Mouse (Mus musculus) retina, postnatal 7 days (tissue): ENCODE data around the gene Slc35d1.

Experiments used
- DNase-seq: peaks from one replicate; pipeline ENCODE4 v3.0.0-alpha.2; 2012; ENCODE audit warnings: low read depth, low spot score

Slc35d1 gene

GRCm38 (mm10) chr4:103214925-103215820 is at the start of gene Slc35d1:
Slc35d1 (minus strand) TSS chr4:103215164.
- peak; percentile 67 for DNase-seq

DNA sequence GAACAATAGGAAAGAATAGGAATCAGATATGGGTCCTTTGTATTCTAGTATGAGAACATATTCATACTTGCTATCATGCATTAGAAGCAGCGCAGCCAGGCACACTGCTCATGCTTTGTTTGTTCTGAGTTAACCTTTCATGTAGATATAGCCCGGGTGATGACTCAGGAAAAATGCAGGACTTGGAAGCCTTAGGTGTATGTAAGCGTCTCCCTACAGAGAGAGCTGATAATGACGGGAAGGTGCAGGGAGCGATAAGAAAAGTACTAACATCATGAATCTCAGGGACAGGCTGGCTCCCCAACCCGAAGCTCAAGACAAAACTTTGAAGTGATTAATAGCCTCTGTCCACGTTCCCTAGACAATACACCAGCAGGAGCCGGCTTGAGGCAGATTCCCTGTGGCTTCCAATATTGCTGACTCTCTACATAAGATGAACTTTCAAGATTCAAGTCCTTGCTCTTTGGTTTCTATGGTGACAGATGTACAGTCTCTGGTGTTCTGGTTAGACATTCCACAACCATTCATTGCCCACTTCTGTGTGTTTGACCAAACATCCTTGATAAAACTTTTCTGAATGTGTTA is 48.9 kb upstream of the Slc35d1 start:
- no peak for DNase-seq

DNA sequence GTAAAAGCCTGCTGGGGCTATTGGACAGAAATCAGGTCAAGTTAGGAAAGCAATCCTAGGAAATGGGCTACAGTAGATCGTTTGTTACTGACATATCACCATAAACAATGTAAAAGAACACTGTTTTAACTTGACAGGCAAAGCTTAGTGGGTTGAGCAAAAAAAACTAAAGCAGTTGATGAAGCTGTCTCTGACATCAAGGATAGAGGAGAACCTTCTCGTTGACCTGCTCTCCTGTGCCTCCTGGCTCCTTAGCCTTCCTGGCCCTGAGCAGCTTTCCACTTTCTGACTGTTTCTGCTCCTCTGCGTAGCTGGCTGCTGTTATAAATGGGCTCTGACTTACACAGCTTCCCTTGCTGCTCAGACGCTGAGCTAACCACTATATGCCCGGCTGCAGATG is 48.4 kb upstream of the Slc35d1 start:
- DNase-seq = no peak

- no peak for DNase-seq
Observed at GRCm38 (mm10) chr4:103258817-103259216, 43.9 kb upstream of the Slc35d1 start.

DNA sequence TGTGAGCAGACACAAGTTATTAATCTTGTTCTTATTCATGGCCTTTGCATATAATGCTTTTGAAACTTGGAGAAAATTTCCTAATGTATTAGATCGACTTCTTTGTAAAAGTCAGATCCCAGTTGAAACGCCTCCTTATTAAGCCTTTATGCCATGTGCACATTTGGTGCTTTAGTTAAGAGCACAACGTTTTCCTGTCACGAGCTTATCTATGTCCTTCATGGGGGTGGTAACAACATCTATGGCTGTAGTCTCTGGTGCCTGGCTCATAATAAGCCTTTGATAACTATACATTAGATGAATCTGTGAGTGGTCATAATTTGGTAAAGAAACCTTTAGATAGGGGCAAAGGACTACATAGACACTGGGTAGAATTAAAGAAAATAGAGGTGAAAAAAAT is 38.9 kb upstream of the Slc35d1 start:
- no peak for DNase-seq

GRCm38 (mm10) chr4:103249436-103250085 is 34.6 kb upstream of the Slc35d1 start:
- DNase-seq = no peak

GRCm38 (mm10) chr4:103247813-103248212 is 32.8 kb upstream of the Slc35d1 start:
- no peak for DNase-seq

DNA sequence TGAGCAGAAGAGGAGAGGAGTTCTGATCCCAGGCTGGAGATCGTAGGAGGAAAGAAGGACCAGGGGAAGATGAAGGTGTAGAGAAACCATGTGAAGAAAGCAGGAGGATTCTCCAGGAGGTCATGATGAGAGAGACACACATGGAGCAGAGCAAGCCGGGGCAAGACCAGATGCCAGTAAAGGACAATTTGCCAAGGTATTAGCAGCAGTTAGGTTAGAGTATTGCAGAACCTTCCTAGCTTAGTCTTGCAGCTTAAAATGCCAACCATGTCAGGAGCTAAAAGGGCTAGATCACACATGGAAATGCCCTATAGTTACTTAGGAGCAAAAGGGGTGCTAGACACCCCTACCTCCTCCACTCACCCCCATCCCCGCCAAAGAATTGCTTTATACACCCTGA is 32.3 kb upstream of the Slc35d1 start:
- no peak for DNase-seq

- DNase-seq = no peak
Observed at GRCm38 (mm10) chr4:103232156-103232555, 17.2 kb upstream of the Slc35d1 start.

DNA sequence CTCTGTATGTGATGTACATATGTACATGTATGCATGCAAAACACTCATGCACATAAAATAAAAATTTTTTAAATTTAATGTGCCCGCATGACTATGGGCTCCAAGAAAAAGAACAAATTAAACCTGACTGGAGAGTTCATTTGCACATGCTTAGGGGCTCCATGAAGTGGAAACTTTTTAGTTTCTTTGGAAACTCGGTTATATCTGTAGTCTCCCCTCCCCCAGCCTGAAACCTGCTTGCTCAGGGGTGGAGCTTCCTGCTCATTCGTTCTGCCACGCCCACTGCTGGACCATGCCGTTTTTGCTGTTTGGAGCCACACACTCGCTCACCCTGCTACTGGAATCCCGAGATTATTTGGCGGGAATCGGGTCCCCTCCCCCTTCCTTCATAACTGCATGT is 7.9 kb upstream of the Slc35d1 start:
- DNase-seq = no peak

DNA sequence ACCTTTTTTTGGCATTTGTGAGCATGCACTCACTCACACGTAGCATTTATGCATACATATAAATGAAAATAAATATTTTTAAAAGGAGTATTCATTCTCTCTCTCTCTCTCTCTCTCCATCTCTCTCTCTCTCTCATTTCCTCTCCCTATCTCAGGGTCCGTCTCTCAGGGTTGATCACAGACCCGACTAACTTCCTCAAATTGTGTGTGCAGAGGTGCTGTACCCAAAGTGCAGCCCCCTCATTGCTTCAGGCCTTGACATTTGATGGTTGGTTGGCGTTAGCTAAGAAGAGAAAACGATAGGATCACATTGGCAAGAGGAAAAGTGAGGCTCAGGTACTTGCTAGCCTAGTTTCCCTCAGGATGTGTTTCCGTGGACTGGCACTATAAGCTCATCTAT is 6.8 kb upstream of the Slc35d1 start:
- DNase-seq = no peak

DNA sequence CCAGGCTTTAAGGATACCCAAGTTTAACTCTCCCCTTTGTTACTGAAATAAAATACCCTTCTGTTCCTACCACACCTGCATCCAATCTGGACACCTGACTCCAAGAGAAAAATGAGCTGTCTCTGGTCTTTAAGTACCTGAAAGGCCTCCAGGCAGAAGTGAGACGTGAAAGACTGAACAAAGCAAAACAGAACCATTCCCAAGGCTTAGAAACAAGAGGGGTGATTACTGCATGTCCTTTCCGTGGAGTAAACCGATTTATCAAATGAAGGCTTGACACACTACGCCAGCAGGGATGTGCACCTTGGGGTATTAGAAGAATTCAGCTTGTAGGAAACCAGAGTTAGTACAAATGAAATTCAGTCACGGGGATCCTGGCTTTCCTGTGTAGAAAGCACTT is 4.0 kb upstream of the Slc35d1 start:
- DNase-seq = no peak

- DNase-seq = no peak
Observed at GRCm38 (mm10) chr4:103216046-103216445, 1.1 kb upstream of the Slc35d1 start.

DNA sequence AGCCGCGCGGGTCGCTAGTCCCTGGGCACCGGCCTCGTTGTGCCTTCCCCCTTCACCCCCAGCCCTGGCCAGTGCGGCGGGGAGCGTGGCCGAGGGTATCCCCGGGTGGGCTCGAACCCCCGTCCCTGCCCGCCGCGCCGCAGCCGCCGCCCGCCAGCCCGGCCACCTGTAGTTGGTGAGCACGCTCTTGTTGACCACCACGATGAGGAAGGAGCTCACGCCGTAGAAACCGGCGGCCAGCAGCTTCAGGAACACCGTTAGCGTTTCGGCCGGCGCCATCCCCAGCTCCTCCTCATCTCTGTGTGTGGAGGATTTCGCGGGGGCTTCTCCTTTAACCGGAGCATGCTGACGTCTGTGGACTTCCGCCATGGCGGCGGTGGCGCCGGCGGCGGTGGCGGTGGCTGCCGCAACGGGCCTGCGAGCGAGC is 453 bp downstream of the Slc35d1 start:
- peak; percentile 53 for DNase-seq

- no peak for DNase-seq
Observed at GRCm38 (mm10) chr4:103213859-103214497, 986 bp downstream of the Slc35d1 start.

DNA sequence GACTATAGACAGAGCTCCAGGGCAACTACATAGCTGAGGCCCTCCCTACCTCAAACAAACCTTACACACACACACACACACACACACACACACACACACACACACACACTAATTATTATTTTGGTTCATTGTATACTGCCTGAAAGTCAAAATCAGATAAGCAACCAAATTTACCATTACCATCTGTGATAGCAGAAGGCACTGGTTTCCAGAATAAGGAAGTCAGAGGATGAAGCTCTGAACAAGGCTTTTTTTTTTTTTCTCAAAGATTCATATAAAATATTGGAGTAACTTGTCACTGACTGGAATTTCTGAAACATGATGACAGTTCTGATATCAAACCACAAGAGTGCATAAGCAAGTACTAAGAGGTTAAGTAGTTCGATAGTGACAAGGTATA is 6.4 kb downstream of the Slc35d1 start:
- DNase-seq = no peak

- no peak for DNase-seq
Observed at GRCm38 (mm10) chr4:103203646-103204045, 11.3 kb downstream of the Slc35d1 start.

DNA sequence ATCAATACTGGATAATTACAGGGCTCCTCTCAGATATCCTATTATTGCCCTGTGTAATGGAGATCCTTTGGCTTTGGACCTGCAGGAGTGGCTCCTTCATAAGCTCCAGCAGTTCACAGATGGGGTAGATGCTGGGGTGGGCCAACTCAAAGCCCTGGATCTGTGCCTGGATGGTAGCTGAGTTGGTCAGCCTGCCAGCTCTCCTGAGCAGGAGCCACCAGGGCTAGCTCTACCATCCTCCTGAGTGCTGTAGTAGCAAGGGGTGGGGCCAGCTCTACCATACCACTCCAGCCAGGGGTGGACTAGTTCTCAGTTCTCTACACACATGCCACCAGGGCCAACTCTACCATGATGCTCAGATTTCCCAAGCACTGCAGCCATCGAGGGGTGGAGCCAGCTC is 14.9 kb downstream of the Slc35d1 start:
- no peak for DNase-seq

DNA sequence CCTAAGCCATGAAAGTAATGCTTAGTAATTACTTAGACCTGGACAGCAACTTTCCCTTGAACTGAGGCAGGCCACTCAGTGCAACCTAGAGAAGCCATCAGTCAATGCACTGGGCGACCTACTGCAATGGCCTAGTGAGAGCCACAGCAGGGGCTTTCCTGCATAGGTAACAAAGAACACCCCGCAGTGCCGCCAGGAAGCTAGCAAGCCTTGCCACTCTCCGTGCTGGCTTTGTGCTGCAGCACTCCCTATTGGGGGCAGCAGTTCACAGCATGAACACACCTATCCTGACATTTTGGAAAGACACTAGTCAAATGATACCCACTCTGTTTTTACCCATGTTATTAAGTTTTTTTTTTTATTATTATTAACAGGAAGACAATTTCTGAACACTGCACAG is 15.9 kb downstream of the Slc35d1 start:
- no peak for DNase-seq

GRCm38 (mm10) chr4:103197401-103197800 is 17.6 kb downstream of the Slc35d1 start:
- DNase-seq = no peak

- no peak for DNase-seq
Observed at GRCm38 (mm10) chr4:103192421-103192820, 22.5 kb downstream of the Slc35d1 start.
